Mouse (Mus musculus) E14TG2a.4 (cell line): ENCODE results near the gene Calm2.

Source experiments
- CTCF ChIP-seq: conservative IDR thresholded peaks from 2 replicates; pipeline ENCODE4 v1.5.1; 2014; ENCODE audit warnings: low read length
- NANOG ChIP-seq: IDR thresholded peaks from 2 replicates; pipeline ENCODE4 v1.6.1; 2014; ENCODE audit warnings: borderline replicate concordance, low read length, mixed read lengths
- POU5F1 ChIP-seq: IDR thresholded peaks from 2 replicates; pipeline ENCODE4 v1.6.1; 2014; ENCODE audit warnings: low read length, borderline replicate concordance

GRCm38 (mm10) chr17:87441537-87441936 is 5.2 kb downstream of the Calm2 start:
- TF ChIP-seq CTCF (no peak), NANOG (no peak), POU5F1 (no peak)
